Mouse (Mus musculus): ENCODE data around the gene Col6a5. TPM values are rescaled to one million over a fixed set of nuclear protein-coding genes. Genes with fewer than 3 reads are reported as not detected.

Col6a5 gene
- polyA plus RNA-seq (2015; fragmentation: Nextera tagmentation; extraction: Ambion mirVana) = 0.28 and 0.42 TPM in 2 replicates

GRCm38 (mm10) chr9:105960533-105960932, at the start of gene Col6a5:
Gene Col6a5, minus strand, starts transcription at chr9:105960643.
- DNase-seq (ENCODE audit: low spot score) = no peak

GRCm38 (mm10) chr9:105997955-105998354, 37.5 kb upstream of the Col6a5 start:
- no peak for DNase-seq (ENCODE audit: low spot score)

DNA sequence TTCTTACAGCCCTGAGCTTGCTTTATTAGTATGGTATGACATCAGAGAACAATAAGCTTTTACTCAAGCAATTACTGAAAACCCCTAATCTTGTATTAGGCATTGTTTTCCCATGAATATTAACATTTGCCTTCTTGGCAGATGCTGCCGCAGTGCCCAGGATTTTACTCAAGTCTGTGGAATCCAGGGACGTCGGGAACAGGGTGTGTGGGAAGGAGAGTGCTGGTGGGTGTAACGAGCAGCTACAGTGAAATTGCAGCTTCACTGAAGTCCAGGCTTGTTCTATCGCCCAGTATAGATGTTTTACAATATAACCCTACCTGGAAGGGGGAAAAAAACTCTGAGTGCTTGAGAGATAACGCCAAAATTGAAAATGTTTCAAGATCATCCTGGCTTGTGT, 32.0 kb upstream of the Col6a5 start:
- DNase-seq (ENCODE audit: low spot score) = no peak

DNA sequence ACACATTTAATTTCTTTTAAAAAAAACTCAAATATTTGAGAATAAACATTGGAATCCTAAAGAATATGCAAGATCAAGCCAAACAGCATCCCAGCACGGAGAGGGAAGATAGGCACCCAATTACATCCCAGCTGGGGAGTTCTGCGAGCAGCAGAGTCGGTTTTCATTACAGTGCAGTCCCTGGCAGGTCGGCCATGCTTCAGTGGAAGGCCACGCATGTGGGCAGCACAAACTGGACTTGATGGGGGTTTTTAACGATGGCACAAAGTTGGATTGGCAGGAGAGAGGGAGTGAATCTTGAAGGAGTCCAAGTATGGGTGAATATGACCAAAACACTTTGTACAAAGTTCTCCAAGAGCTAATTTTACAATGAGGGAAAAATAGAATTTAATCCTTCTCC, 29.7 kb upstream of the Col6a5 start:
- no peak for DNase-seq (ENCODE audit: low spot score)

DNA sequence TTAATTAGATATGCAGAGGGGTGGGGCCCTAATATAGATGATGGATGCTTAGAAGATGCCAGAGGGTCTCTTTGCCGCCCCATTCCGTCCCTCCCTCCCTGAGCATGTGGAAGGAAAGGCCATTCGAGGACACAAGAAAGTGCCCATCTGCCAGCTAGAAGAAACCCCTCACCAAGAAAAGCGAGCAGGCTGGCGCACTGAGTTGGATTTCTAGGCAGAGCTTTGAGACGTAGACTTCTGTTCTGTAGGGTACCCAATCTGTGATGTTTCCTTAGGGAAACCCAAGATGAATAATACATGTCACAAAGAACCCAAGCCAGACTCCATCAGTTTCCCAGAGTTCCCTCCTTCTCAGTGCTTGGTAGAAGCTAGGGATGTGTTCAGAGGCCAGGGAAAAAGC, 29.0 kb upstream of the Col6a5 start:
- DNase-seq (ENCODE audit: low spot score) = no peak

- peak; percentile 3 for DNase-seq (ENCODE audit: low spot score)
These were observed 27.7 kb upstream of the Col6a5 start for GRCm38 (mm10) chr9:105988096-105988495.

DNA sequence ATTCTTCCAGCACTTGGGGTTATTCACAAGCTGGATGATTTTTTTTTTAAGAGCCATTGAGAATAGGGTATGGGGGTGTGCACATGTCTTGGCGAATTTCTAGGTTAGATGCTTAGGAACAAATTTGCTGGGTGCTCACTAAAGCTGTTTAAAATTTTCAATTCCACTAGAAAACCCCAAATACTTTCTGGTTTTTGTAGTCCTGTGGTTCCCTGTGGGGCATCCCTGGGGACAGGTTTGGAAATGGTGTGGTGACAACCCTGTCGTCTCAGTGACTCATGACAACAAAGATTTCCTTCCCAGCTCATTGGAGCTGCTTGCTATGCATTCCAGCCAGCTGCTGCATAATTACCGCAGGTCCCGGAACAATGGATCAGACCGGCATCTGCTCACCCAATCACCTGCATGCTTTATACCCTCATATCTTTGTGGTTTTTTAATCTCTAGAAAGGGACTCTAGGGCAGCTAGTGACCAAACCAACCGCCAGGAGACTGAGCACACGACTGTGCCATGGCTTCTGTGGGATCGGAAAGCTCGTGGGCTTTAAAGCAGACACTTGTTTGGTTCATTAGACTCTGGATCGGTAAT, 24.6 kb upstream of the Col6a5 start:
- no peak for DNase-seq (ENCODE audit: low spot score)

GRCm38 (mm10) chr9:105978479-105978878, 18.0 kb upstream of the Col6a5 start:
- no peak for DNase-seq (ENCODE audit: low spot score)

- DNase-seq (ENCODE audit: low spot score) = no peak
These were observed 16.4 kb upstream of the Col6a5 start for GRCm38 (mm10) chr9:105976871-105977270.

GRCm38 (mm10) chr9:105976314-105976713, 15.9 kb upstream of the Col6a5 start:
- no peak for DNase-seq (ENCODE audit: low spot score)

- DNase-seq (ENCODE audit: low spot score) = no peak
These were observed 13.3 kb upstream of the Col6a5 start for GRCm38 (mm10) chr9:105973736-105974135.

DNA sequence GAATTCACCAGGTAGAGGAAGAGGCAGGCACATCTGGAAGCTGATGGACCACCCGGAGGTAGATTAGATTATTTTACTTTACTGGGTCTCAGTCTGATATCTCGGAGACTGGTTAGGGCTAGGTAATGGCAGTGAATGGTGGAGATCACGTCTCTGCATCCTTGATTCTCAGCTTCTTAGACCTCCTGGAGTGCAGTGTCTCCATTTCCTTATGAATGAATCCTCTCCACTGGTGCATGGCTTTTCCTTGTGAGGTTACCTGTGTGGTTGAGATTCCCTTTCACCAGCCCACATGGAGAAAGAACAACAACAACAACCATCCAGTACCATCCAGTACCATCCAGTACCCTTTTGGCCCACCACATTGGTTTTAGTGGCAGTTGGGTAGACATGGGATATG, 11.6 kb upstream of the Col6a5 start:
- DNase-seq (ENCODE audit: low spot score) = no peak

GRCm38 (mm10) chr9:105971351-105971894, 11.0 kb upstream of the Col6a5 start:
- DNase-seq (ENCODE audit: low spot score) = no peak

DNA sequence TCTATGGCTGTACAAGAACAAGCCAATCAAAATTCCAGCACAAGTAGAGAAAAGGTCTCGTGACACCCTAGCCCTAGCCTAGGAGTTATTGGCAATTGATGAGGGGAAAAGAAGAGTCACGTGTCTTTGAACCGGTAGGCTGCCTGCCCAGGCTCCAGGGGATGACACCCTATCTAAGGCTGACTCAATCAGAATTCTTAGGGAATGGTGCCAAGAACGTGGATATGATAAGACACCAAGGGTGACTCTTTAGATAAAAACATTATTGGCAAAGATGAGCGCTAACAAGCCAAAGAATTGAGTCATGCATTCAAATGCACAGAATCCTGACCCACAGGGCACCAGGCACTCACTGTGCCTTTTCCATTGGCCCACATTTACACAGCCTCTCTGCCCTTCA, 10.5 kb upstream of the Col6a5 start:
- no peak for DNase-seq (ENCODE audit: low spot score)

GRCm38 (mm10) chr9:105967976-105968375, 7.5 kb upstream of the Col6a5 start:
- no peak for DNase-seq (ENCODE audit: low spot score)

DNA sequence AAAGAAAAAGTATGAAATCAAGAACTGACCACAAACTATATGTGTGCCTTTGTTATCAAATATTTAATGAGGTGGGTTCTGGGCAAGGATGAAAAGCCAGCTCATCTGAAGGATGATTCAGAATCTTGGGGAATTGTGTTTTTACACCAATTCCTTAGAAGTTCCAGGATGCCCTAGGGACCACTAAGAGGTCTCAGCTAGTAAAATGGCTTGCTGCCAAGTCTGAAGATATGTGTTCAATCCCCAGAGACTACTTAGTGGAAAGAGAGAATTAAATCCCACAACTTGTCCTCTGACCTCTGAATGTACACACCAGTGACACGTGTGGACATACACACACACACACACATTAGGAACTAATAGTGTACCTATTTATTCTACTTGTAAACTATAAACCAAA, 1.3 kb downstream of the Col6a5 start:
- no peak for DNase-seq (ENCODE audit: low spot score)

GRCm38 (mm10) chr9:105949755-105950154, 10.7 kb downstream of the Col6a5 start:
- no peak for DNase-seq (ENCODE audit: low spot score)

- DNase-seq (ENCODE audit: low spot score) = no peak
These were observed 12.9 kb downstream of the Col6a5 start for GRCm38 (mm10) chr9:105947577-105947976.

- no peak for DNase-seq (ENCODE audit: low spot score)
These were observed 26.6 kb downstream of the Col6a5 start for GRCm38 (mm10) chr9:105933816-105934215.

DNA sequence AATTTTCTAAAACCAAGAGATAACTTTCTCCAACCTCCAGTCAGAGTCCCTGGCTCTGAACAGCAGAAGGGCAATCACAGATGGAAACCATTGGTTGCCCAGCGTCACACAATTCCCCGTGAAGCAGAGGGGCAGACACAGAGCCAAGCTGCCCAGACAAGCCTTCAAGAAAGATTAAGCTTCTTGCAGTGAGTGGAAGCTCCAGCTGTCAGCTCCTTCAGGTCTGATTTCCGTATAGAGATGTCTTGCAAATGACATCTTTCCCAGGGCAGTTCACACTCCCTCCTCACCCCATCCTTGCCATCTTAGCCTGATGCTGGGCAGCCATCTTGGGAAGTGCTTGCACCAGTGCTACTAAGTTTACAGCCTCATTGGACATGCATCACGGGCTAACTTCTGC, 31.2 kb downstream of the Col6a5 start:
- DNase-seq (ENCODE audit: low spot score) = no peak

DNA sequence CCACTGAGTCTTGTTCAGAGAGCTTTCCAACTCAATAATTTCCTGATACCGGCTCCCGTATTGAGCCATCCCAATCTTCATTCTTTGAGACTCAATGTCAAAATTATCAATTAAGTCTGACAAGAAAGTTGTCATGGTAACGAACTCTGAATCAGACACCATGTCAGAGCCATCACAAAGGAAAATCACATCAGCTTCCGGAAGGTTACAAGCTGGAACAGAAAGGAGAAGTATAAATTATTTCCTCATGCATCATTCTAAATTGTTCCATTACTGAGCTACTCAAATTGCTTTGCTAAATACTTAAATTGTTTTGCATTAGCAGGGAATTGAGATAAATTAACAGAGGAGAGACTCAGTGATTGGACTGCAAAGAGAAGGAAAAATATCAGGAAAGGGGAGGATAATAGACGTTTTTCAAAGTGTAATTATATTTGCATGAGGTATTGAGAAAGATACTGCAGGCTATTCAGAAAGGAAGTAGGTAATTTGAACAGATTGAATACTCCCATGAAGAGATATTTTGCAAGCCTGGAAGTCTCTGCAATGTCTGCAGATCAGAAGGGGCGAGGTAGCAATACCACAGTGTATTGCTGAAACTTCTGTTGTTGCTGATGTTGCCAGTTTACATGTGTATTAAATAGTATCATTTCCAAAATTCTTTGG, 31.9 kb downstream of the Col6a5 start:
- no peak for DNase-seq (ENCODE audit: low spot score)

- no peak for DNase-seq (ENCODE audit: low spot score)
These were observed 36.8 kb downstream of the Col6a5 start for GRCm38 (mm10) chr9:105923659-105924058.

DNA sequence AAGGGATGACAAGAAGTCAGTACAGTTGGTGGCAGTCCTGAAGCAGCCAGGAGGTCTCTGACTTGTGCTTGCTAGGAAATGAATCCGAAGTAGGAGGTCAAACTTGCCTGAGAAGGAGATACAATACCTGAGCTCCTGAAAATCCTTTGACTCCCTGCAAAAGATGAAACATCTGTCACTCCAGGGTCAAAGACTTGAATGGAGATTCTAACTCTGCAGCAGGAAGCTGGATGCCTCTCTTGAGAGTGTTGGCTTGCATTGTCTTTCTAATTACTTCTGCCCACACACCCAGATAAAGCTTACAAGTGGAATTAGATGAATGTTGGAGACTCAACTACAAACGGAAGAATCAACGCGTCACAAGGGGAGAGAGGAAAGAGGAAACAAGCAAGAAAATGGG, 45.3 kb downstream of the Col6a5 start:
- no peak for DNase-seq (ENCODE audit: low spot score)

All from thymus, postnatal 0 days (tissue).